ENCODE assay signal across 8 mouse cellular contexts in genomic region chr11:11965501-11966125, GRCm38 (mm10).
DNase-seq lines count a peak whose midpoint lies in the region; ATAC-seq lines count a peak whose summit lies in the region.

No protein-coding gene starts in this region.

- peak; percentile 85 to 92 for DNase-seq in adrenal gland, adult (ENCODE audit: inconsistent age in 2 of 2, low spot score in 1 of 2)
- DNase-seq in heart, postnatal 14 days, result peak; percentile 85 to 88
- peak; percentile 50 to 53 for DNase-seq in lung, adult 18-20 months
- DNase-seq in spleen, postnatal 10 days (ENCODE audit: low spot score in 2 of 2), result no peak
- DNase-seq in left cerebral cortex, adult 8-10 months (ENCODE audit: low spot score in 2 of 2), result no peak
- DNase-seq in thymus, postnatal 0 days (ENCODE audit: low spot score), result no peak

- no peak for ATAC-seq in embryonic facial prominence, embryonic 12.5 days (ENCODE audit: insufficient number of reproducible peaks, insufficient read depth, low FRiP score, low TSS enrichment)
- no peak for ATAC-seq in CD4-positive, CD25-positive, alpha-beta regulatory T cell, adult 4 months

- peaks cover 34% of the 10 kb centered on the region for H3K36me3 ChIP-seq in embryonic facial prominence, embryonic 12.5 days

- H3K4me1 ChIP-seq in embryonic facial prominence, embryonic 12.5 days, result peaks cover 33% of the 10 kb centered on the region

- WGBS in embryonic facial prominence, embryonic 12.5 days, result 77% methylated on average over 12 of the region's 12 CpGs

- H3K4me2 ChIP-seq in embryonic facial prominence, embryonic 12.5 days (replicated peaks), result no peak overlapping the region

- intact Hi-C loops in heart, postnatal 14 days (cut with DNase I), result no loop called here

- no peak overlapping the region for H3K4me3 ChIP-seq in embryonic facial prominence, embryonic 12.5 days

- H3K9me3 ChIP-seq in embryonic facial prominence, embryonic 12.5 days, result no peaks in the 10 kb centered on the region

- H3K27ac ChIP-seq in embryonic facial prominence, embryonic 12.5 days, result 0 out of 2 replicates have a peak overlapping the region, but pooled peaks have one; percentile 31

- no peak overlapping the region for H3K9ac ChIP-seq in embryonic facial prominence, embryonic 12.5 days

- no peaks in the 10 kb centered on the region for H3K27me3 ChIP-seq in embryonic facial prominence, embryonic 12.5 days

Comparison
In these comparisons a context has a peak if more than half of its experiments do, and no peak if none do; other contexts are left out.
1. DNase-seq: peak in adrenal gland, adult (2 of 2), heart, postnatal 14 days (2 of 2) and lung, adult 18-20 months (2 of 2); none in spleen, postnatal 10 days (0 of 2), left cerebral cortex, adult 8-10 months (0 of 2) and thymus, postnatal 0 days (single experiment).